Mouse (Mus musculus) MEL (cell line): ENCODE results near the gene Ntn5. TPM values are rescaled to one million over a fixed set of nuclear protein-coding genes. Genes with fewer than 3 reads are reported as not detected.

Source experiments
- DNase-seq: peaks from one replicate; pipeline ENCODE4 v3.0.0; 2011; ENCODE audit warnings: low read depth, low spot score
- H3K27ac ChIP-seq: 2 replicates; pipeline ENCODE4 v1.5.1; 2012; ENCODE audit warnings: low read depth, mild to moderate bottlenecking, control low read depth, low read length, moderate library complexity; ENCODE audit not compliant: control insufficient read depth
- H3K27me3 ChIP-seq, 2 experiments: fragments of 150-350 bp in 1 of 2; sonication (generic) in 1 of 2; 2 replicates each; pipeline ENCODE4 v1.6.1; 2012; ENCODE audit warnings: low read length in 2 of 2, mild to moderate bottlenecking in 2 of 2, improper control_type of control experiment in 1 of 2, moderate library complexity in 1 of 2; ENCODE audit not compliant: insufficient read depth in 2 of 2, control insufficient read depth in 1 of 2
- H3K36me3 ChIP-seq, 2 experiments: 2 replicates each; pipeline ENCODE4 v1.6.1; 2012 to 2014; ENCODE audit warnings: low read length in 2 of 2, improper control_type of control experiment in 1 of 2, inconsistent platforms in 1 of 2, mild to moderate bottlenecking in 1 of 2; ENCODE audit not compliant: insufficient read depth in 2 of 2, control insufficient read depth in 1 of 2
- H3K4me1 ChIP-seq, 2 experiments: fragments of 150-350 bp in 1 of 2; sonication (generic) in 1 of 2; 2 replicates each; pipeline ENCODE4 v1.6.1; 2012; ENCODE audit warnings: low read length in 2 of 2, improper control_type of control experiment in 1 of 2, mild to moderate bottlenecking in 1 of 2; ENCODE audit not compliant: insufficient read depth in 2 of 2, control insufficient read depth in 1 of 2
- H3K4me3 ChIP-seq, 2 experiments: fragments of 150-350 bp in 1 of 2; sonication (generic) in 1 of 2; 2 replicates each; pipeline ENCODE4 v1.5.1; 2012; ENCODE audit warnings: low read depth in 2 of 2, low read length in 2 of 2, mild to moderate bottlenecking in 2 of 2, moderate library complexity in 2 of 2, control low read depth in 1 of 2, improper control_type of control experiment in 1 of 2; ENCODE audit not compliant: control insufficient read depth in 1 of 2, insufficient read depth in 1 of 2
- H3K79me2 ChIP-seq: 2 replicates; pipeline ENCODE4 v1.6.1; 2012; ENCODE audit warnings: mild to moderate bottlenecking, low read length, moderate library complexity; ENCODE audit not compliant: control insufficient read depth, poor library complexity, insufficient read depth
- H3K9ac ChIP-seq: 2 replicates; pipeline ENCODE4 v1.6.1; 2012; ENCODE audit warnings: low read depth, mild to moderate bottlenecking, control low read depth, low read length, moderate library complexity; ENCODE audit not compliant: control insufficient read depth, poor library complexity, severe bottlenecking
- H3K9me3 ChIP-seq: fragments of 150-350 bp; sonication (generic); replicated peaks from 2 replicates; pipeline ENCODE4 v1.6.1; 2012; ENCODE audit warnings: mild to moderate bottlenecking, low read length, improper control_type of control experiment, moderate library complexity; ENCODE audit not compliant: insufficient read depth
- BHLHE40 ChIP-seq: IDR thresholded peaks from 2 replicates; pipeline ENCODE4 v1.6.1; 2012; ENCODE audit warnings: low read depth, mild to moderate bottlenecking, inconsistent platforms, low read length, improper control_type of control experiment, borderline replicate concordance
- CHD1 ChIP-seq: IDR thresholded peaks from 2 replicates; pipeline ENCODE4 v1.6.1; 2012; ENCODE audit warnings: low read depth, mild to moderate bottlenecking, inconsistent platforms, low read length, improper control_type of control experiment
- CHD2 ChIP-seq: IDR thresholded peaks from 2 replicates; pipeline ENCODE4 v1.6.1; 2011; ENCODE audit warnings: low read length, improper control_type of control experiment
- CTCF ChIP-seq, 3 experiments: IDR thresholded peaks in 2 of 3; conservative IDR thresholded peaks in 1 of 3; 2 replicates each; pipeline ENCODE4 v1.5.1; 2011 to 2012; ENCODE audit warnings: low read length in 3 of 3, low read depth in 2 of 3, mild to moderate bottlenecking in 2 of 3, improper control_type of control experiment in 1 of 3, inconsistent platforms in 1 of 3, mixed read lengths in 1 of 3, moderate library complexity in 1 of 3; ENCODE audit not compliant: control insufficient read depth in 1 of 3, insufficient read depth in 1 of 3, poor library complexity in 1 of 3, severe bottlenecking in 1 of 3
- E2F4 ChIP-seq: IDR thresholded peaks from 2 replicates; pipeline ENCODE4 v1.6.1; 2011; ENCODE audit warnings: low read depth, low read length, improper control_type of control experiment, borderline replicate concordance
- EP300 ChIP-seq, 2 experiments: IDR thresholded peaks; 2 replicates each; pipeline ENCODE4 v1.6.1; 2011; ENCODE audit warnings: improper control_type of control experiment in 2 of 2, low read length in 2 of 2, low read depth in 1 of 2, mild to moderate bottlenecking in 1 of 2
- ETS1 ChIP-seq: IDR thresholded peaks from 2 replicates; pipeline ENCODE4 v1.6.1; 2012; ENCODE audit warnings: low read depth, mild to moderate bottlenecking, inconsistent platforms, low read length, improper control_type of control experiment, moderate library complexity
- GABPA ChIP-seq: IDR thresholded peaks from 2 replicates; pipeline ENCODE4 v1.6.1; 2012; ENCODE audit warnings: low read depth, mild to moderate bottlenecking, inconsistent platforms, low read length, improper control_type of control experiment, moderate library complexity
- GATA1 ChIP-seq: IDR thresholded peaks from 2 replicates; pipeline ENCODE4 v1.6.1; 2011; ENCODE audit warnings: low read depth, low read length, improper control_type of control experiment
- HCFC1 ChIP-seq: IDR thresholded peaks from 2 replicates; pipeline ENCODE4 v1.6.1; 2012; ENCODE audit warnings: low read depth, mild to moderate bottlenecking, inconsistent platforms, low read length, improper control_type of control experiment, moderate library complexity
- JUND ChIP-seq: IDR thresholded peaks from 2 replicates; pipeline ENCODE4 v1.6.1; 2011; ENCODE audit warnings: low read depth, mild to moderate bottlenecking, improper control_type of control experiment, low read length
- MAX ChIP-seq: IDR thresholded peaks from 2 replicates; pipeline ENCODE4 v1.6.1; 2011; ENCODE audit warnings: low read length, improper control_type of control experiment
- MAZ ChIP-seq: IDR thresholded peaks from 2 replicates; pipeline ENCODE4 v1.6.1; 2012; ENCODE audit warnings: low read depth, mild to moderate bottlenecking, inconsistent platforms, low read length, improper control_type of control experiment
- MEF2A ChIP-seq: IDR thresholded peaks from 2 replicates; pipeline ENCODE4 v1.6.1; 2014; ENCODE audit warnings: low read depth, mild to moderate bottlenecking, inconsistent platforms, low read length, improper control_type of control experiment; ENCODE audit not compliant: poor library complexity, insufficient replicate concordance, severe bottlenecking; ENCODE audit errors: extremely low read depth
- MXI1 ChIP-seq: IDR thresholded peaks from 2 replicates; pipeline ENCODE4 v1.6.1; 2011; ENCODE audit warnings: mild to moderate bottlenecking, low read depth, low read length, improper control_type of control experiment
- MYB ChIP-seq: IDR thresholded peaks from 2 replicates; pipeline ENCODE4 v1.6.1; 2011; ENCODE audit warnings: mild to moderate bottlenecking, low read depth, low read length, improper control_type of control experiment
- MYC ChIP-seq: IDR thresholded peaks from 2 replicates; pipeline ENCODE4 v1.6.1; 2011; ENCODE audit warnings: low read depth, mild to moderate bottlenecking, low read length, improper control_type of control experiment, moderate library complexity
- NELFE ChIP-seq: IDR thresholded peaks from 2 replicates; pipeline ENCODE4 v1.6.1; 2011; ENCODE audit warnings: low read depth, low read length, improper control_type of control experiment
- NRF1 ChIP-seq: IDR thresholded peaks from 2 replicates; pipeline ENCODE4 v1.6.1; 2014; ENCODE audit warnings: low read depth, mild to moderate bottlenecking, inconsistent platforms, low read length, improper control_type of control experiment, moderate library complexity; ENCODE audit not compliant: poor library complexity, insufficient read depth, severe bottlenecking
- POLR2A ChIP-seq, 2 experiments: IDR thresholded peaks; 2 replicates each; pipeline ENCODE4 v1.6.1; 2011 to 2012; ENCODE audit warnings: low read length in 2 of 2, mild to moderate bottlenecking in 2 of 2, control low read depth in 1 of 2, improper control_type of control experiment in 1 of 2, low read depth in 1 of 2, moderate library complexity in 1 of 2; ENCODE audit not compliant: control insufficient read depth in 1 of 2, insufficient read depth in 1 of 2, poor library complexity in 1 of 2
- POLR2AphosphoS5 ChIP-seq: IDR thresholded peaks from 2 replicates; pipeline ENCODE4 v1.6.1; 2012; ENCODE audit warnings: low read depth, borderline replicate concordance, mild to moderate bottlenecking, inconsistent platforms, low read length, moderate library complexity, mixed read lengths
- RAD21 ChIP-seq: IDR thresholded peaks from 2 replicates; pipeline ENCODE4 v1.6.1; 2011; ENCODE audit warnings: mild to moderate bottlenecking, low read depth, low read length, improper control_type of control experiment
- RCOR1 ChIP-seq: IDR thresholded peaks from 2 replicates; pipeline ENCODE4 v1.6.1; 2012; ENCODE audit warnings: low read depth, mild to moderate bottlenecking, inconsistent platforms, low read length, improper control_type of control experiment
- SMC3 ChIP-seq: IDR thresholded peaks from 2 replicates; pipeline ENCODE4 v1.6.1; 2011; ENCODE audit warnings: low read depth, low read length, improper control_type of control experiment
- TAL1 ChIP-seq: IDR thresholded peaks from 2 replicates; pipeline ENCODE4 v1.6.1; 2012; ENCODE audit warnings: mild to moderate bottlenecking, inconsistent platforms, low read length, moderate library complexity, mixed read lengths
- TBP ChIP-seq: IDR thresholded peaks from 2 replicates; pipeline ENCODE4 v1.8.0; 2011; ENCODE audit warnings: low read depth, low read length, improper control_type of control experiment
- UBTF ChIP-seq: IDR thresholded peaks from 2 replicates; pipeline ENCODE4 v1.6.1; 2012; ENCODE audit warnings: low read depth, mild to moderate bottlenecking, inconsistent platforms, low read length, improper control_type of control experiment, moderate library complexity, borderline replicate concordance; ENCODE audit not compliant: insufficient read depth
- USF1 ChIP-seq: IDR thresholded peaks from 2 replicates; pipeline ENCODE4 v1.6.1; 2014; ENCODE audit warnings: low read depth, mild to moderate bottlenecking, inconsistent platforms, low read length, improper control_type of control experiment, moderate library complexity
- USF2 ChIP-seq, 2 experiments: IDR thresholded peaks; 2 replicates each; pipeline ENCODE4 v1.6.1; 2011 to 2012; ENCODE audit warnings: improper control_type of control experiment in 2 of 2, low read length in 2 of 2, borderline replicate concordance in 1 of 2, inconsistent platforms in 1 of 2, low read depth in 1 of 2, mild to moderate bottlenecking in 1 of 2; ENCODE audit not compliant: insufficient read depth in 1 of 2
- ZC3H11A ChIP-seq: IDR thresholded peaks from 2 replicates; pipeline ENCODE4 v1.6.1; 2012; ENCODE audit warnings: low read depth, mild to moderate bottlenecking, inconsistent platforms, low read length, improper control_type of control experiment
- ZKSCAN1 ChIP-seq: IDR thresholded peaks from 2 replicates; pipeline ENCODE4 v1.6.1; 2012; ENCODE audit warnings: low read depth, mild to moderate bottlenecking, inconsistent platforms, low read length, improper control_type of control experiment, moderate library complexity
- ZMIZ1 ChIP-seq: IDR thresholded peaks from 2 replicates; pipeline ENCODE4 v1.6.1; 2012; ENCODE audit warnings: low read depth, mild to moderate bottlenecking, inconsistent platforms, low read length, improper control_type of control experiment, moderate library complexity
- ZNF384 ChIP-seq: IDR thresholded peaks from 2 replicates; pipeline ENCODE4 v1.6.1; 2012; ENCODE audit warnings: low read depth, mild to moderate bottlenecking, inconsistent platforms, low read length, improper control_type of control experiment
- polyA plus RNA-seq, 2 experiments: library from polyadenylated mRNA; stranded (reverse) in 1 of 2; unstranded in 1 of 2; fragments of >175 nt in 1 of 2; fragments of >200 nt in 1 of 2; gene quantifications; 2 replicates each; pipeline versions ENCODE4 v1.2.1 to v1.2.4; 2012; ENCODE audit warnings: low replicate concordance in 2 of 2, low read depth in 1 of 2; ENCODE audit not compliant: insufficient read length in 2 of 2, insufficient read depth in 1 of 2, missing spikeins in 1 of 2
- total RNA-seq: library from RNA; depleted of rRNA; stranded (reverse); fragments of 300-350 nt; gene quantifications from 2 replicates; pipeline ENCODE4 v1.2.3, GENCODE M21; 2012

Ntn5 gene
- total and polyA plus RNA-seq, 3 experiments: 0.13 TPM; not detected in 2

DNA sequence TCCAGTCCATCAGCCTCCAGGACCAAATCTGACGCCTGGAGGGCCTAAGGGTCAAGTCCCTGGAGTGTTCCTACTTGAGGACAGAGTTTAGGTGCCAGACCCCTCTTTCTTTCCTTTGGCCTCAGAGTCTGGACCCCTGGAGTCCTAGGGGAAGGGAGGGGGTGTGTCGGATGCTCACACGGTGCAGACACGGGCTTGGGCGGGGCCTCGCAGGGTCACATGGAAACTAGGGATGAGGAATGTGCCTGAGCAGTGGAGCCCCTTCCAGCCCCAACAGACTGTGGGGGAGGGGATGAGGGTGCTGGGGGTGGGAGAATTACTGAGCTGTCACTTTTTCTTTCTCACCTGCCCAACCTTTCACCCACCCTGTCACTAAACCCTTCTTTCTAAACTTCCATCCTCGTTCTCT lies 22.1 kb downstream of the Ntn5 start (continued):
- TF ChIP-seq MXI1 (peak; percentile 80; the same call in 1 of the 2 replicates), USF2 (IDR thresholded peaks at IDR 0.05; ENCODE audit: borderline replicate concordance in 1 of 2, insufficient read depth in 1 of 2, low read depth in 1 of 2, low read length in 2 of 2) (no peak), ZMIZ1 (no peak), CHD2 (no peak)

DNA sequence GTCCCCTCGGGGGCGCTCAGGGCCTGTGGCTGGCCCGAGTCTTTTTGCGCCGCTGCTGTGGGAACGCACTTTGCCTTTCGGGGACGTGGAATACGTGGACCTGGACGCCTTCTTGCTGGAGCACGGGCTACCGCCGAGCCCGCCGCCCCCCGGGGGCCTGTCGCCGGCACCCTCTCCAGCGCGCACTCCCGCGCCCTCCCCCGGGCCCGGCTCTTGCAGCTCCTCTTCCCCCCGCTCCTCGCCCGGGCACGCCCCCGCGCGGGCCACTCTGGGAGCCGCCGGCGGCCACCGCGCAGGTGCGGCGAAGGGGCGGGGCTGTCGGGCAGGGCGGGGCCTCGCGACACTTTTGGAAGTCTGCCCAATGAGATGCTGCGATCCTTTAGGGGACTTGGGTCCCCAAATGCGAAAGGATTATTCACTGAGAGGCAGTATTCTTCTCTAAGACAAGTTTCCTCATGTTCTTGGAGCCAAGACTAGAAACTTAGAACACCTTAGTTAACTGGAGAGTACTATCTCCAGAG lies 23.0 kb downstream of the Ntn5 start:
- Histone ChIP-seq H3K4me1 (peaks cover 0 to 12% of the 10 kb centered on the region in 2 experiments; a peak in 1 of 4 replicates), H3K27ac (peak overlapping the region; percentile 98), H3K9ac (peak overlapping the region; percentile 98), H3K27me3 (no peaks in the 10 kb centered on the region), H3K9me3 (no peaks in the 10 kb centered on the region), H3K36me3 (peaks cover 0 to 5% of the 10 kb centered on the region in 2 experiments; a peak in 2 of 4 replicates), H3K4me3 (peak overlapping the region; percentile 82 to 85), H3K79me2 (peaks cover 7% of the 10 kb centered on the region)
- DNase-seq: peak; percentile 91
- no peak for TF ChIP-seq MEF2A
- TF ChIP-seq BHLHE40: 0 out of 2 replicates have a peak, but pooled peaks have one; percentile 49
- no peak for TF ChIP-seq GATA1
- TF ChIP-seq MXI1: peak; percentile 42; the same call in 1 of the 2 replicates
- no peak for TF ChIP-seq TAL1
- TF ChIP-seq MAZ: peak; percentile 91; the same call in 1 of the 2 replicates
- peak; percentile 72 for TF ChIP-seq TBP
- 0 out of 2 replicates have a peak, but pooled peaks have one; percentile 44 for TF ChIP-seq UBTF
- no peak for TF ChIP-seq EP300 (IDR thresholded peaks at IDR 0.05; ENCODE audit: low read depth in 1 of 2, low read length in 2 of 2)
- TF ChIP-seq ETS1: no peak
- TF ChIP-seq NRF1: peak; percentile 80
- no peak for TF ChIP-seq JUND
- TF ChIP-seq RCOR1: no peak
- peak; percentile 45; the same call in 1 of the 2 replicates for TF ChIP-seq MAX
- TF ChIP-seq NELFE: peak; percentile 73
- no peak for TF ChIP-seq GABPA
- TF ChIP-seq HCFC1: peak; percentile 60; the same call in 1 of the 2 replicates
- no peak for TF ChIP-seq RAD21
- TF ChIP-seq POLR2A (IDR thresholded peaks at IDR 0.05; ENCODE audit: control insufficient read depth in 1 of 2, insufficient read depth in 1 of 2, low read depth in 1 of 2, low read length in 2 of 2, poor library complexity in 1 of 2): peak; percentile 65 to 67
- no peak; a peak in 2 of 6 replicates for TF ChIP-seq CTCF (IDR thresholded peaks at IDR 0.05 in 2 of 3, conservative IDR thresholded peaks at IDR 0.05 in 1 of 3; ENCODE audit: control insufficient read depth in 1 of 3, insufficient read depth in 1 of 3, low read depth in 2 of 3, low read length in 3 of 3, poor library complexity in 1 of 3, severe bottlenecking in 1 of 3)
- TF ChIP-seq ZNF384: no peak
- TF ChIP-seq MYB: no peak
- no peak for TF ChIP-seq ZKSCAN1
- TF ChIP-seq POLR2AphosphoS5: no peak
- TF ChIP-seq ZC3H11A: no peak
- 0 out of 2 replicates have a peak, but pooled peaks have one; percentile 15 for TF ChIP-seq USF1
- no peak for TF ChIP-seq CHD1
- no peak for TF ChIP-seq E2F4
- TF ChIP-seq MYC: no peak
- TF ChIP-seq SMC3: no peak
- no peak for TF ChIP-seq USF2 (IDR thresholded peaks at IDR 0.05; ENCODE audit: borderline replicate concordance in 1 of 2, insufficient read depth in 1 of 2, low read depth in 1 of 2, low read length in 2 of 2)
- no peak for TF ChIP-seq CHD2
